Mouse (Mus musculus): ENCODE data around the gene Hlx.

The Hlx gene

DNA sequence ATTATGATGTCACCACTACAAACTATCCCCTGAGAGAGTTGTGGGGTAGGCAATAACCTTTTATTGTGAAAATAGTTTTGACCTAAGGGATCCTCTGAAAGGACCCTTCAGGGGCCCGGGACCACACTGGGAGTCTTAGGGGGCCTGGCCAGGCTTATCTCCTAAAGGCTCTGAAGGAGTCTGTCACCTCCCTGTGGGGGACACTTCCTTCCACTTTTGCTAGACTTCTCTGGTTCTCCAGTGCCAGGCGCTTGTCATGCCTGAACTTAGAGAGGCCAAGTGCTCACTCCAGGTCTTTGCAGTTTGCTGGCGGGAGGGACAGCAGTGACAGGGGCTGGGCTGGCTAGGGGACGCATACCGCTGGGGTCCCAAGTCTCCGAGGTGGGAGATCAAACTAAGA, 16.3 kb downstream of the Hlx start:
- DNase-seq (ENCODE audit: low spot score in 2 of 2) = no peak

DNA sequence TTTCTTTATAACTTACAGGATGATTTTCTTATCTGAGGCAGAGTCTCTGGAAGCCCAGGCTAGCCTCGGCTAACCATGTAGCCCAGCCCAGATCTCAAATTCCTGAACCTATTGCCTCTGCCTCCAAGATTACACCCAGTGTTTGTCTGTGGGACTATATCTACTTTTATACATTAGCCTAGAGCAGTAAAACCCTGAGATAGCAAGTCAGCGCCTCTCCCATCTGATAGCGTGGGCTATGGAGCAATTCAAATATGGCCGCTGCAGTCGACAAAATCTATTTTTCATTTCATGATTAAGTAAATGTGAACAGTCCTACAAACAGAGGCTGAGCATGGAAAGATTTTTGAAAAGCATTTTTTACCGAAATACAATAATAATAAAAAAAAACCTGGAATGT, 16.7 kb downstream of the Hlx start:
- DNase-seq (ENCODE audit: low spot score in 2 of 2) = no peak

DNA sequence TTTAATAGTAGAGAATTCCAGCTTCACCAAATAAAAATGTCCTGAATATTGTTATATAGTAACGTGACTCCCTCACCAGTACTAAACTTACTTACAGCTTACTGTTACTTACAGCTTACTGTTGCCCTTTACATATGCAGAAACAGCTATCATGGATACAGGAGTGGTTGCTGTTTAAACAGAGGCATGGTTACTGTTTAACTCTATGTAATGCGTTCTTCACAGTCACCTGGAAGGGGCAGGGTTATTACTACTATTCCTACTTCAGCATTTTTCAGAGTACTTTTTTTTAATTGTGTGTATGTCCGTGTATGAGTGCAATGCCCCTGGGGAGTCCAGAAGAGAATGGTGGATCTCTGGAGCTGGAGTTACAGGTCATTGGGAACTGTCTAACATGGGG, 17.9 kb downstream of the Hlx start:
- DNase-seq (ENCODE audit: low spot score in 2 of 2) = no peak

DNA sequence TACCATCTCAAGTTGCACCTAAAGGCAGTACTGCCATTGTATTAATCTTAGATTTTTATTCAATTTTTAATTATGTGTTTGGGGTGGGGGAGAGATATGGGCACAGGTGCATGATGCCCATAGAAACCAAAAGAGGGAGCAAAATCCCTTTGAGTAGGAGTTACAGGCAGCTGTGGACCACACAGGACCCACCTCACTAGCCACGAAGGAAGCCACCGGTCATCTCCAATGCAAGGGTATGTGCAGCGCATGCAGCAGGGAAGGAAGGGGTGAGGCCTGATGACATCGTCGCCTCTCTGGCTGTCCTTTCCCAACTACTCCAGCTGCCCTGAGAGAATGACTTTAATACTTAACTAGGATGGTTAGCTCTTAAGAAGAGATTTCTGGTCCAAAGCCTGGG, 18.7 kb downstream of the Hlx start:
- no peak for DNase-seq (ENCODE audit: low spot score in 2 of 2)

DNA sequence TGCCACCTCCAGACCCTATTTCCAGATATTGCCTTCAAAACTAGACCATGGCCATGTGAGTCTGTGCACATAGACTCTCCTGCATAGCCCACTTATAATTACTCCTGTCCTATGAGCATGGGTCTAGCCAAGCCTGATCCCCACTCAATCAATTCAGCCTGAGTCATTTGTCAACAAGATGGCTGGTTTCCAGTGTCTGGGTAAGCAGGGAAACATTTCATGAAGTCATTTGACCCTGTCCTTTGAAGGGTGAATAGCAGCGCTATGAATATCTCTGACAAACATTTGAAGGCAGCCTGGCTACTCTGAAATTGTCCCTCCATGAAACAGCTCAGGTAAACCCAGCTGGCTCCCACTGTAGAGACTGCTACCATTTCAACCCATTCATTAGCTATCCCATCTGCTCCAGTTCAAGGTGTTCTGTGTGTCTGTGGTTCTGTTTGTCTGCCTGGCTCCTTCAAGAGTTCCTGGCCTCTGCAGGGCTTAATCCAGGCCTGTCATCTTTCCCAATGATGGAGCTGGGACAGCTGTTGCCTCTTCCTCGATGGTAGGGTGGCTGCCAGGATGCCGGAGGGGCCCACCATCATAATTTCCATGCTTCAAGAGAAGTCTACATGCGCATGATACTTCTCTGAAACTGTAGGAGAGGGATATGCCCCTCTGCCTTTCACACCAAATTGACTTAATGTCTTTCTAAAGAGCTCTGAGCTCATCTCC, 24.7 kb downstream of the Hlx start:
- no peak for DNase-seq (ENCODE audit: low spot score in 2 of 2)

DNA sequence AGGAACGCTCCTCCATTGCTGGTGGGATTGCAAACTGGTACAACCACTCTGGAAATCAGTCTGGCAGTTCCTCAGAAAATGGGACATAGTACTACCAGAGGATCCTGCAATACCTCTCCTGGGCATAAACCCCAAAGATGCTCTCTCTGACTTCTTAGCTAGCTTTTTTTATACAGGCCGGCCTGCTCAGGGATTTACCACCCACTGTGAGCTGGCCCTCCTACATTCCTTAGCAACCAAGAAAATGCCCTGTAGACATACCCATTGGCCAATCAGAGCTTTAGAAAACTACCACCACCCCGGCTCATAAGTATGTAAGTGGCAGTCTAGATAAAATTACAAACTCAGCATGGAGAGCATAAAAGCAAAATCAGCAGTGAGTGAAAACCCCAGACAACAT, 27.5 kb downstream of the Hlx start:
- no peak for DNase-seq (ENCODE audit: low spot score in 2 of 2)

DNA sequence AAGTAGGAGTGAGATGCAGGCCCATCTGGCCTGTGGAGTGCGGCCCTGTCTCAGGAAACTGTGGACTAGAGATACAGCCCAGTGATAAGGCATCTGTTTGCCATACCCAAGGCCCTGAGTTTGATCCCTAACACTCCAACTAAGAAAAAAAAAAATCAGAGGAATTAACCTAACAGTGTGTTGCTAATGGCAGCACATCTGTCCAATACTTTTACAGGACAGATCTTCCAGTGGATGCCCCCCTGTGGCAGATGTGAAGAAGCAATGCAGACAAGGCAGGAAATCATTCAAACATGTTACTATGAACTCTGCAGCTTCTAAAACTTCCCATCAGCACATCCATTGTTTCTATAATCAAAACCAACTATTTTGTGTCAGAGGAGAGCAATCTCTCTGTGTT, 33.1 kb downstream of the Hlx start:
- no peak for DNase-seq (ENCODE audit: low spot score in 2 of 2)

DNA sequence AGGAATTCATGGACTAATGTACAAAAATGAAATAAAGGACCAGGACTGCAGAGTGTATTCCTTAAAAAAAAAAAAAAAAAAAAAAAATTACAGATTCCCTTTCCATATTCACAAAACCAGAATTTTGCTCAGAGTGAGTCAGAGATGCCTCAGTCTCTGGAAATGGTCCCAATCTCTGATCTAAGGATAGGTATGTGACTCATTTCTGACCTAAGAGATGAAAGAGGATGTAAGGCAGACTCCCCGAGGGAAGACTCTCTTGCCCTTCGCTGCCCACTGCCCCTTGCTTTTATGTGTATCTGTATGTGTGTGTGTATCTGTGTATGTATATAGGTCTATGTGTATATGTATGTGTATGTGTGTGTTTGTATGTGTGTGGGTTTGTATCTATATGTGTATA, 37.0 kb downstream of the Hlx start:
- DNase-seq (ENCODE audit: low spot score in 2 of 2) = no peak

DNA sequence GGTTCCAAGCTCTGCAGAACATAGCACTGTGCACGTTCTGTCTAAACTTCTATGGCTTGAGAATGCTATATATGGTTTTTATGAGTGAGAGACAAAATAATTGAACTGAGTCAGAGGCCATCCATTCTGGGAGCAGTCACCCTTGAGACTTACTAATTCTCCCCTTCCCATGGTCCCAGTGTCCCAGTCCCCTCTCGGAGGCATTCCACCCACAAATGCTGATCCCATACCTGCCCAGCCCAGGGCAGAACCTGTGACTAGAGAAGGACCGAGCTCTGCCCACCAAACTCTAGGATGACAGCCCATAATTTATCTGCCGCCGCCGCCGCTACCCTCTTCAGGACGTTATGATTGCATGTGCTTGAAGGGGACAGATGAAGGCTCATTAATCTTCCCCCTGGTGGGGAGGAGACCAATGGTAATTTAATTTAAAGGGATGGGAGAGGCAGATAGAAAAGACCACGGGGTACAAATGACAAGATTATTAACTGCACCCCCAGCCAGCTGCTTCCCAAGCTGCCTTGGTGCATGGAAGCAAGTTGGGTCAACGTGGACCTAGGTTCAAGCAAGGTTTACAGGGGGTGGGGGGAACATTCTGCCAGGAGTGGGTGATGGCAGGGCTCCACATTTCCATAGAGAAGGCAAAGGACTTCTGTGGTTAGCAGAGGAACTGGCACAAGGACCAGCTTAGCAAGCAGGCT, 40.1 kb downstream of the Hlx start:
- DNase-seq (ENCODE audit: low spot score in 2 of 2) = no peak

DNA sequence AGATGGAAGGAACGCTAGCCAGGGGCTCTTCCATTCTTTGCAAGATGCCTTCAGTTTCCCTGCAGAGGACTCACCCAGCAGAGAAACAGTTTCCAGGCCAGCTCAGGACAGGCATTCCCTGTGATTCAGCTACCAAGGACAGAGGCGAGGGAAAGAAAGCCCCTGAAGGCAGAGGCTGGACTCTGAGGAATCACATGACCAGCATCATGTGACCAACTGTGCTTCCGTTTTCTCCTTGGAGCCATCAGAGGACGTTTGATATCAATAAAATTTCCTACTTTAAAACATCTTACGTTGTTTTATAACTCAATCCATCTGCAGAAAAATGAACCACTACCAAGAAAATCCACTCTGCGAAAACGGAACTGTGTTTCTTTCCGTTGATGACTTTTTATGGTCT, 41.2 kb downstream of the Hlx start:
- no peak for DNase-seq (ENCODE audit: low spot score in 2 of 2)

DNA sequence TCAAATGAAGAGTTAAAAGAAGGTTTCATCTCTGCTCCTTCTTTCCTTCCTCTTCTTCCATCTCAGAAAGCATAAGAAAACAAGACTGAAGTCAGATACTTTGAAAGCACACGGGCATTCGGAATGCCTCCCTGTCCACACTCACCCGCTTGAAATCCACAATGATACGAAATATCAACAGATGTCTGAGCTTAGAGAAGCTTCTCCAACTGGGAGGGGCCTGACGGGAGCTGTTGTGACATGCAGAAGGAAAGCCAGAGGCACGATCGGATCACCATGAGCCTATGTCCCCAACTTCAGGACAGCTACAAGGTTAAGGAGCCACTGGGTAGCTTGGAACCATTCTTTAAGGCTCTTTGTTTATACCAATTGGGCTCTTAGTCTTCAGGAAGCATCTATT, 44.4 kb downstream of the Hlx start:
- DNase-seq (ENCODE audit: low spot score in 2 of 2) = no peak

DNA sequence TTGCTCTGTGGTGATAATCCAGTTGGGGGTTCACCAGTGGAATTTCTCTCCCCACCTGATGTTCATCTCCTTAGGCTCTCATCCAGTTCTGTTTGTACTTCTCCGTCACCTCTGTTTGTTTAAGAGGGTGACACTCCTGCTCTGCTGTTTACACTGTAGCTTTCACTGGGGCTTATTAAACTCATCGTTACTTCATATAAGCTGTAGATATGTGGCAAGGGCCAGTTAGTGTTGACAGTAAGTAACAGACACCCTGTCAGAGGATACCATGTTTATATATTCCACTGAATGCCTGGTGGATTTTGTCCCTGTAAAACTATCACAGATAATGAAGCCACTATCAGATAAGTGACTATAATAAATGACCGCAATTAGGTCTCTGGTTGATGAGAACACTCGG, 44.9 kb downstream of the Hlx start:
- no peak for DNase-seq (ENCODE audit: low spot score in 2 of 2)

DNA sequence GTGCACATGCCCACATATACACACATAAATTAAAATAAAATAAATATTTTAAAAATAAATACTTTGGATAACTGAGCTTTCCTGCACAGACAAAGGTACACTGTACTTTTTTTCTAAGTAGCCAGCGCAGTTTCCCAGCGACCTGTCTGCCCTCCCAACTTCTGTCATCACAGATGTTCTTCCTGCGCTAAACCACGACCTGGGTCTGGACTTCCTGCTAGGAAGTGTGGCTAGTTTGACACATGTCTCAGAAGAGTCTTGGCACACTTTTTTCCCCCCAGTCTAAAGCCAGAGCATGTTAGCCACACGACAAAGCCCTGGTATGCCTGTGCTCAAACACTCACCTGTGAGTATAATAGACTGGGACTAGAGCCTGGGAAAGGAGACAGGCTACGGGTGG, 48.9 kb downstream of the Hlx start:
- DNase-seq (ENCODE audit: low spot score in 2 of 2) = no peak

DNA sequence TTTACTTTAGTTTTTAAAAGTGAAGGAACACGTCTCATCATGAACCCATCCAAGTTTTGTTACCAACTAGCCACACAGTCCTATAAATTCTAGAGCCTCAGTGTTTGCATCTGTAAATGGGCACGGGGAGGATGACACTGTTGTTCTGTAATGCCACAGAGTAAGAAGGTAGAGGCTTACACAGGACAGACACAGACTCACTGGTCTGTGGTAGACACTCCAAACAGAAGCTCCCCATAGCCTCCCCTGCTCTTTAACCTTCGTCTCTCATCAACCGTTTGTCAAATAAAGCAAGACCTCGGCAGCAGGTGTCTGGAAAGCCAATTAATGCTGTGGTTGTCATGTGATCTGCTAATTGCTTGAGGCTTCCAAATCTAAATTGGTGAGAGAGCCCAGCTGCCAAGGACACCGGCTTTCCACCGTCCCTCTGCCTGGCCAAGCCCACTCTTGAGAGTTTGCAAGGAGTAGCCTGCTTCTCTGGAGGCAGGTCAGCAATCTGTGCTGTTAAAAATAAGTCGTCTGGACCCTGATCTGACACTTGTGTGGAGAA, 52.9 kb downstream of the Hlx start:
- no peak for DNase-seq (ENCODE audit: low spot score in 2 of 2)

DNA sequence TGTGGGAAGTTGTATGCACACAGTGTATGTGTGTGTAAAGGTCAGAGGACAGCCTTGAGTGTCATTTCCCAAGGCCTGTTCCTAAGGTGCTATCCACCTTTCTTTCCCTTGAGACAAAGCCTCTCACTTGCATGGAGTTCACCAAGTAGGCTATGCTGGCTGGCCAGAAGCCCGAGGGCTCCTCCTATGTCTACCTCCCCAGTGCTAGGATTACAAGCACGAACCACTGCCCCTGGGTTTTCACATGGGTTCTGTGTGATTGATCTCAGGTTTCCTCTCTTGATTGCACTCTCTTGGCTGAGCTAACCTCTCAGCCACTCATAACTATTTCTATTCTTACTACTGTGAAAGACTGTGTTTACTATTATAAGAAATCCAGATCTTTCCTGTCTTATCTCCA, 54.8 kb downstream of the Hlx start:
- DNase-seq (ENCODE audit: low spot score in 2 of 2) = no peak
